Mouse (Mus musculus): ENCODE measurements around the gene Jak3. TPM values are rescaled to one million over a fixed set of nuclear protein-coding genes. Genes with fewer than 3 reads are reported as not detected.
"Not testable (repeated sequence)": the region's sequence is repeated elsewhere in the genome, so short reads cannot be mapped to it uniquely, and the experiment has no call there.

The Jak3 gene
- polyA plus RNA-seq, 1 experiment from 2014 or later, result 0.99 TPM

DNA sequence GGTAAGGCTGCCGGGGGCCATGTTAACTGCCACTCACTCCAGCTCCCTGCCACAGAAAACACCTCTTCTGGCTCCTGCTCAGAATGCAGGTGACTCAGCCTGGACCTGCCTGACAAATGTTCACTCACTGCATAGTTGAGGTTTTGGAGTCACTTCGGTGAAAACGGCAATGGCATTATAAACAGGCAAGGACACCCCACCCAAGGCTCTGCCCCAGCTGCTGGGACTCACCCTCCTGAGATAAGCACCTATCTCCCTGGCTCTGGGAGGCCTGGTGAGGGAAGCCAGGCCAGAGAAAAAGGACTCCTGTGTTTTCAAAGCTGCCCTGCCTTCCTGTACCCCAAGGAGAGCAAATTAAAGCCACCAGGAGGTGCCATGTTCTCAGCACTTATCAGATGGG, 26.8 kb downstream of the Jak3 start:
- Histone ChIP-seq H3K36me3 (ENCODE audit: control insufficient read depth, insufficient read depth, low read length) (no peaks in the 10 kb centered on the region), H3K27ac (ENCODE audit: low read depth, low read length) (no peak overlapping the region), H3K4me2 (replicated peaks; ENCODE audit: low read depth, low read length) (no peak overlapping the region), H3K4me3 (ENCODE audit: low read depth, low read length) (no peak overlapping the region), H3K27me3 (ENCODE audit: control insufficient read depth, insufficient read depth, low read length) (peaks cover 43% of the 10 kb centered on the region), H3K9me3 (ENCODE audit: control insufficient read depth, low read length) (no peaks in the 10 kb centered on the region), H3K4me1 (replicated peaks; ENCODE audit: control insufficient read depth, insufficient read depth, low read length) (no peaks in the 10 kb centered on the region), H3K9ac (ENCODE audit: low read depth, low read length) (no peak overlapping the region)
- ATAC-seq (ENCODE audit: low FRiP score) (no peak), DNase-seq (ENCODE audit: low spot score) (no peak)
- 80% methylated on average over 3 of the region's 3 CpGs for WGBS

GRCm38 (mm10) chr8:71703400-71703799, 27.3 kb downstream of the Jak3 start:
- H3K4me1 ChIP-seq (replicated peaks; ENCODE audit: control insufficient read depth, insufficient read depth, low read length); H3K27ac ChIP-seq (ENCODE audit: low read depth, low read length); H3K4me2 ChIP-seq (replicated peaks; ENCODE audit: low read depth, low read length); H3K4me3 ChIP-seq (ENCODE audit: low read depth, low read length); H3K9ac ChIP-seq (ENCODE audit: low read depth, low read length); H3K9me3 ChIP-seq (ENCODE audit: control insufficient read depth, low read length); ATAC-seq (ENCODE audit: low FRiP score); DNase-seq (ENCODE audit: low spot score); H3K36me3 ChIP-seq (ENCODE audit: control insufficient read depth, insufficient read depth, low read length): not testable (repeated sequence)
- H3K27me3 ChIP-seq (ENCODE audit: control insufficient read depth, insufficient read depth, low read length), result peaks cover 44% of the 10 kb centered on the region

GRCm38 (mm10) chr8:71707874-71708273, 31.8 kb downstream of the Jak3 start:
- H3K36me3 ChIP-seq (ENCODE audit: control insufficient read depth, insufficient read depth, low read length), result no peaks in the 10 kb centered on the region
- H3K4me3 ChIP-seq (ENCODE audit: low read depth, low read length), result no peak overlapping the region
- peaks cover 18% of the 10 kb centered on the region for H3K27me3 ChIP-seq (ENCODE audit: control insufficient read depth, insufficient read depth, low read length)
- 40% methylated on average over 8 of the region's 8 CpGs for WGBS
- ATAC-seq (ENCODE audit: low FRiP score) (no peak), DNase-seq (ENCODE audit: low spot score) (peak; percentile 78)
- no peaks in the 10 kb centered on the region for H3K9me3 ChIP-seq (ENCODE audit: control insufficient read depth, low read length)
- no peak overlapping the region for H3K4me2 ChIP-seq (replicated peaks; ENCODE audit: low read depth, low read length)
- H3K27ac ChIP-seq (ENCODE audit: low read depth, low read length), result no peak overlapping the region
- no peak overlapping the region for H3K9ac ChIP-seq (ENCODE audit: low read depth, low read length)
- 0 out of 2 replicates have a peak, but pooled peaks cover 2% of the 10 kb centered on the region for H3K4me1 ChIP-seq (replicated peaks; ENCODE audit: control insufficient read depth, insufficient read depth, low read length)

DNA sequence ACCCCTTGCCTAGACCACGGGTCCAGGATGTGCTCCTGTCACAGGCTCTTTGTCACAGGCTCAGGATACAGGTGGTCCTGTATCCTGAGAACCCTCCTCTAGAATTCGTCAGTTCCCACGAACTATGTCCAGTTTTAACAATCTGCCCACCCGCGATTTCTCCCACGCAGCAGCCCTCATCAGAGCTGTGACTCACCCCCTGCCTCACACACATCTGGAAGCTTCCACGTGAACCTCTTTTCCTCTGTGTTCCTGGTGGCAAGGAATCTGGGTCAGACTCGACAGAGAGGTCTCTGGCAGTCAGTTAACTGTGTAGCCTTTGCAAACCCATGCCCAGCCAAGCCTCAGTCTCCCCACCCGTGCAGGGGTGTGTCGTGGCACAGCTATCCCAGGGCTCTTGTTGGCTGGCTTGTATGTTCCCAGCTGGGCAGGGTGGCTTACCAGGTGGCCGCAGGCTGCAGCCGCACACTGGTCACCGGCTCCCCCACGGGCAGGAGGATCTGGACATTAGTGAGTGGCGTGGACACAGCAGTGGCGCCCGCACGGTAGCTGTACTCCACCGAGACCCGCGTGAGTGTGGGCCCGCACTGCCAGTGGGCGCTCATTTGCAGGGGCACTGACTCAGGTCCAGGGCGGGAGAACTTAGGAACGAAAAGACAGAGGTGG, 33.2 kb downstream of the Jak3 start:
- DNase-seq (ENCODE audit: low spot score) (no peak), ATAC-seq (ENCODE audit: low FRiP score) (peak; percentile 70)
- Histone ChIP-seq H3K27ac (ENCODE audit: low read depth, low read length) (no peak overlapping the region), H3K4me2 (replicated peaks; ENCODE audit: low read depth, low read length) (0 out of 2 replicates have a peak overlapping the region, but pooled peaks have one; percentile 5), H3K9ac (ENCODE audit: low read depth, low read length) (no peak overlapping the region), H3K4me3 (ENCODE audit: low read depth, low read length) (no peak overlapping the region), H3K4me1 (replicated peaks; ENCODE audit: control insufficient read depth, insufficient read depth, low read length) (0 out of 2 replicates have a peak, but pooled peaks cover 2% of the 10 kb centered on the region), H3K27me3 (ENCODE audit: control insufficient read depth, insufficient read depth, low read length) (peaks cover 16% of the 10 kb centered on the region), H3K36me3 (ENCODE audit: control insufficient read depth, insufficient read depth, low read length) (no peaks in the 10 kb centered on the region), H3K9me3 (ENCODE audit: control insufficient read depth, low read length) (no peaks in the 10 kb centered on the region)
- WGBS, result 41% methylated on average over 25 of the region's 25 CpGs

- Histone ChIP-seq H3K4me1 (replicated peaks; ENCODE audit: control insufficient read depth, insufficient read depth, low read length) (0 out of 2 replicates have a peak, but pooled peaks cover 2% of the 10 kb centered on the region), H3K36me3 (ENCODE audit: control insufficient read depth, insufficient read depth, low read length) (no peaks in the 10 kb centered on the region), H3K4me3 (ENCODE audit: low read depth, low read length) (no peak overlapping the region), H3K9ac (ENCODE audit: low read depth, low read length) (no peak overlapping the region), H3K27ac (ENCODE audit: low read depth, low read length) (no peak overlapping the region), H3K27me3 (ENCODE audit: control insufficient read depth, insufficient read depth, low read length) (peaks cover 16% of the 10 kb centered on the region), H3K9me3 (ENCODE audit: control insufficient read depth, low read length) (no peaks in the 10 kb centered on the region), H3K4me2 (replicated peaks; ENCODE audit: low read depth, low read length) (0 out of 2 replicates have a peak overlapping the region, but pooled peaks have one; percentile 5)
- 19% methylated on average over 25 of the region's 25 CpGs for WGBS
- peak; percentile 80 for ATAC-seq (ENCODE audit: low FRiP score)
- peak; percentile 92 for DNase-seq (ENCODE audit: low spot score)
These were observed 33.8 kb downstream of the Jak3 start for GRCm38 (mm10) chr8:71709800-71710446.

- H3K36me3 ChIP-seq (ENCODE audit: control insufficient read depth, insufficient read depth, low read length), result no peaks in the 10 kb centered on the region
- H3K4me1 ChIP-seq (replicated peaks; ENCODE audit: control insufficient read depth, insufficient read depth, low read length), result 0 out of 2 replicates have a peak, but pooled peaks cover 2% of the 10 kb centered on the region
- WGBS, result 84% methylated on average over 2 of the region's 2 CpGs
- H3K27ac ChIP-seq (ENCODE audit: low read depth, low read length), result no peak overlapping the region
- H3K4me3 ChIP-seq (ENCODE audit: low read depth, low read length), result no peak overlapping the region
- H3K9me3 ChIP-seq (ENCODE audit: control insufficient read depth, low read length), result no peaks in the 10 kb centered on the region
- no peak for ATAC-seq (ENCODE audit: low FRiP score)
- H3K27me3 ChIP-seq (ENCODE audit: control insufficient read depth, insufficient read depth, low read length), result peaks cover 16% of the 10 kb centered on the region
- H3K9ac ChIP-seq (ENCODE audit: low read depth, low read length), result no peak overlapping the region
- no peak for DNase-seq (ENCODE audit: low spot score)
- no peak overlapping the region for H3K4me2 ChIP-seq (replicated peaks; ENCODE audit: low read depth, low read length)
These were observed 35.5 kb downstream of the Jak3 start for GRCm38 (mm10) chr8:71711574-71711973.

DNA sequence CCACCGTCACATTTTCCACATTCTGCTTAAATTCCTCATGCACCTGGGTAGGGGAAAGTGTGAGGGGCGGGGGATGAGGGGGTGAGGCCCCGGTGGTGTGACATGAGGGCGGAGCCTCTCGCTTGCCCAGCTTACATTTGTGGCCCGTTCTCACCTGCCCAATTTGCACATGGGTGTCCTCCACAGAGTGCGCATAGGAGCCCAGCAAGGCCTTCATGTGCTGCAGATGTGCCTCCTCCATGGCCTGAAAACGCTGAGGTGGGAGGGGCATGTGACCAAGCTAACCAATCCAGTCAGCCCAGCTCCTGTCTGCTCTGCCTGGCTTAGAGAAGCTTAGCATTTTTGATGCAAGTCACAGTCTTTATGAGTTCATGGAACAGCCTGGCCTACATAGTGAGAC, 39.4 kb downstream of the Jak3 start:
- ATAC-seq (ENCODE audit: low FRiP score) (no peak), DNase-seq (ENCODE audit: low spot score) (no peak)
- WGBS, result 50% methylated on average over 8 of the region's 8 CpGs
- Histone ChIP-seq H3K27me3 (ENCODE audit: control insufficient read depth, insufficient read depth, low read length) (no peaks in the 10 kb centered on the region; the same call in 1 of the 2 replicates), H3K27ac (ENCODE audit: low read depth, low read length) (no peak overlapping the region), H3K4me1 (replicated peaks; ENCODE audit: control insufficient read depth, insufficient read depth, low read length) (peaks cover 14% of the 10 kb centered on the region), H3K4me3 (ENCODE audit: low read depth, low read length) (no peak overlapping the region), H3K36me3 (ENCODE audit: control insufficient read depth, insufficient read depth, low read length) (no peaks in the 10 kb centered on the region), H3K9me3 (ENCODE audit: control insufficient read depth, low read length) (no peaks in the 10 kb centered on the region), H3K4me2 (replicated peaks; ENCODE audit: low read depth, low read length) (no peak overlapping the region), H3K9ac (ENCODE audit: low read depth, low read length) (no peak overlapping the region)

DNA sequence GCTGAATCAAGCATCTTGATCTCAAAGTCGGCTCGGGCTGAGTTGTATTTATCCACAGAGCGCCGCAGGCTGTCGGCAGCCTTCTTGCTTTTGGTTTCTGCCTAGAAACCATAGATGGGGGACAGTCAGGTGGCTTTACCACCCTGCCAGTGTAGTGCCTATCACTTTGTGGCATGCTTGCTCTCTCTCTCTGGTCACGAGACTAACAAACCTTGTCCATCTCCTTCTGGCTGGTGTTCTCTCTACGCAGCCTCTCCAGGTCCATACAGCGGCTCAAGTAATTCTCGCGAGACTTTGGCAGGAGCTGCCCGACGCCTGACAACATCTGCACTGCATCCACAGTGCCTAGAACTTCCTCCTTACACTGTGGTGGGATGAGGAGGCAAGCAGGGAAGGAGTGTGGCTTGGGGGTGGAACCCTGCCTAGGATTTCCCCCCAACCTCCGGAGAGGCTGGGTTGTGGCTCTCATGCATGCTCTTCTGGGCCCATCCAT, 40.5 kb downstream of the Jak3 start:
- no peak for ATAC-seq (ENCODE audit: low FRiP score)

More for the DNA sequence above, 40.5 kb downstream of the Jak3 start:
- no peaks in the 10 kb centered on the region for H3K9me3 ChIP-seq (ENCODE audit: control insufficient read depth, low read length)
- H3K27me3 ChIP-seq (ENCODE audit: control insufficient read depth, insufficient read depth, low read length), result no peaks in the 10 kb centered on the region; the same call in 1 of the 2 replicates
- H3K9ac ChIP-seq (ENCODE audit: low read depth, low read length), result no peak overlapping the region
- no peak overlapping the region for H3K27ac ChIP-seq (ENCODE audit: low read depth, low read length)
- no peaks in the 10 kb centered on the region for H3K36me3 ChIP-seq (ENCODE audit: control insufficient read depth, insufficient read depth, low read length)
- WGBS, result 83% methylated on average over 13 of the region's 13 CpGs
- H3K4me2 ChIP-seq (replicated peaks; ENCODE audit: low read depth, low read length), result no peak overlapping the region
- H3K4me3 ChIP-seq (ENCODE audit: low read depth, low read length), result no peak overlapping the region
- no peak for DNase-seq (ENCODE audit: low spot score)
- H3K4me1 ChIP-seq (replicated peaks; ENCODE audit: control insufficient read depth, insufficient read depth, low read length), result peaks cover 18% of the 10 kb centered on the region

Measured in hindbrain, embryonic 11.5 days (tissue).